Mouse (Mus musculus) brain, embryonic 14.5 days (tissue): ENCODE measurements around the gene Rab1b.

Experiments
- CTCF ChIP-seq: fragments of 200-500 bp; IDR thresholded peaks from 2 replicates; pipeline ENCODE4 v1.5.1; 2012; ENCODE audit warnings: inconsistent platforms, mild to moderate bottlenecking, moderate library complexity, borderline replicate concordance; ENCODE audit not compliant: insufficient read depth, insufficient read length; ENCODE audit errors: extremely low read depth
- POLR2A ChIP-seq: fragments of 200-500 bp; IDR thresholded peaks from 2 replicates; pipeline ENCODE4 v1.6.1; 2012; ENCODE audit warnings: mild to moderate bottlenecking, inconsistent platforms, borderline replicate concordance; ENCODE audit not compliant: poor library complexity, insufficient read depth, insufficient read length, severe bottlenecking; ENCODE audit errors: extremely low read depth

DNA sequence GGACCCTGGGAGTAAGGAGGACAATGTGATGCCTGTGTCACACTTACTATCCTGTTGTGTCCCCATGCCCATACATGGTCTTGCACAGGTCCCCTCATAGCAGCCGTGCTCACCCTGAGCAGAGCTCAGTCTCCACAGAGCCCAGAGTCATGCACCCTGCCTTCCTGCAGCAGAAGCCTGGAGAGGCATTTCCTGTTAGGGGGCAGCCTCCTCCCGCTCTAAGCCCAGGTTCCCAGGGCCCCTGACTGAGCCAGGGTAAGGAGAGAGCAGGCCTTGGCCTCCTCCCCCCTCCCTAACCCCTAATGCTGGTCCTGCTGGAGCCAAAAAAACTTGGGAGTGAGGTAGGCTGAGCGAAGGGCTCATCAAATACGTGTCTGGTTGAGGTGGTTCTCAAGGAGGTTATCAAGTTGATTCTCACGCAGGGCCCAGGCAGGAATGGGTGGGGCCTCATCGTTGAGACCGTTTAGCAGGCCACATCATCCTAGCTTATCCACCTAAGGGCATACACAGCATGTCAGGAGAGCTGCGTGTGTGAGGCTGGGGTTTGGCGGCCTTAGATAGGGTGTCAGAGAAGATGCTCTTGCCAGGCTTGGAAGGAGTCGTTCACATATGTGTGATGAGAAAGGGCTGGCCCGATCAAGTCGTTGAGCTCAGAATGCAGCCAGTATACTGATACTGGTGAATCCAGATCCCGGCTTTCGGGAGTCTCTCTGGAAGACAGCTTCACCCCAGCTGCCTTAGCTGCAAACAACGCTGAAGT, 39.7 kb downstream of the Rab1b start:
- no peak for TF ChIP-seq CTCF
- TF ChIP-seq POLR2A, result no peak
